Mouse (Mus musculus) MEL (cell line): ENCODE data around the gene Hvcn1. TPM values are rescaled to one million over a fixed set of nuclear protein-coding genes. Genes with fewer than 3 reads are reported as not detected.
A peak's percentile ranks its signal among the peaks of the same experiment; 100 is the strongest.

Experiments
- DNase-seq: peaks from one replicate; pipeline ENCODE4 v3.0.0; 2011; ENCODE audit warnings: low read depth, low spot score
- H3K27ac ChIP-seq: 2 replicates; pipeline ENCODE4 v1.5.1; 2012; ENCODE audit warnings: low read depth, mild to moderate bottlenecking, control low read depth, low read length, moderate library complexity; ENCODE audit not compliant: control insufficient read depth
- H3K27me3 ChIP-seq, 2 experiments: fragments of 150-350 bp in 1 of 2; sonication (generic) in 1 of 2; 2 replicates each; pipeline ENCODE4 v1.6.1; 2012; ENCODE audit warnings: low read length in 2 of 2, mild to moderate bottlenecking in 2 of 2, improper control_type of control experiment in 1 of 2, moderate library complexity in 1 of 2; ENCODE audit not compliant: insufficient read depth in 2 of 2, control insufficient read depth in 1 of 2
- H3K36me3 ChIP-seq, 2 experiments: 2 replicates each; pipeline ENCODE4 v1.6.1; 2012 to 2014; ENCODE audit warnings: low read length in 2 of 2, improper control_type of control experiment in 1 of 2, inconsistent platforms in 1 of 2, mild to moderate bottlenecking in 1 of 2; ENCODE audit not compliant: insufficient read depth in 2 of 2, control insufficient read depth in 1 of 2
- H3K4me1 ChIP-seq, 2 experiments: fragments of 150-350 bp in 1 of 2; sonication (generic) in 1 of 2; 2 replicates each; pipeline ENCODE4 v1.6.1; 2012; ENCODE audit warnings: low read length in 2 of 2, improper control_type of control experiment in 1 of 2, mild to moderate bottlenecking in 1 of 2; ENCODE audit not compliant: insufficient read depth in 2 of 2, control insufficient read depth in 1 of 2
- H3K4me3 ChIP-seq, 2 experiments: fragments of 150-350 bp in 1 of 2; sonication (generic) in 1 of 2; 2 replicates each; pipeline ENCODE4 v1.5.1; 2012; ENCODE audit warnings: low read depth in 2 of 2, low read length in 2 of 2, mild to moderate bottlenecking in 2 of 2, moderate library complexity in 2 of 2, control low read depth in 1 of 2, improper control_type of control experiment in 1 of 2; ENCODE audit not compliant: control insufficient read depth in 1 of 2, insufficient read depth in 1 of 2
- H3K79me2 ChIP-seq: 2 replicates; pipeline ENCODE4 v1.6.1; 2012; ENCODE audit warnings: mild to moderate bottlenecking, low read length, moderate library complexity; ENCODE audit not compliant: control insufficient read depth, poor library complexity, insufficient read depth
- H3K9ac ChIP-seq: 2 replicates; pipeline ENCODE4 v1.6.1; 2012; ENCODE audit warnings: low read depth, mild to moderate bottlenecking, control low read depth, low read length, moderate library complexity; ENCODE audit not compliant: control insufficient read depth, poor library complexity, severe bottlenecking
- H3K9me3 ChIP-seq: fragments of 150-350 bp; sonication (generic); replicated peaks from 2 replicates; pipeline ENCODE4 v1.6.1; 2012; ENCODE audit warnings: mild to moderate bottlenecking, low read length, improper control_type of control experiment, moderate library complexity; ENCODE audit not compliant: insufficient read depth
- BHLHE40 ChIP-seq: IDR thresholded peaks from 2 replicates; pipeline ENCODE4 v1.6.1; 2012; ENCODE audit warnings: low read depth, mild to moderate bottlenecking, inconsistent platforms, low read length, improper control_type of control experiment, borderline replicate concordance
- CHD1 ChIP-seq: IDR thresholded peaks from 2 replicates; pipeline ENCODE4 v1.6.1; 2012; ENCODE audit warnings: low read depth, mild to moderate bottlenecking, inconsistent platforms, low read length, improper control_type of control experiment
- E2F4 ChIP-seq: IDR thresholded peaks from 2 replicates; pipeline ENCODE4 v1.6.1; 2011; ENCODE audit warnings: low read depth, low read length, improper control_type of control experiment, borderline replicate concordance
- EP300 ChIP-seq, 2 experiments: IDR thresholded peaks; 2 replicates each; pipeline ENCODE4 v1.6.1; 2011; ENCODE audit warnings: improper control_type of control experiment in 2 of 2, low read length in 2 of 2, low read depth in 1 of 2, mild to moderate bottlenecking in 1 of 2
- GABPA ChIP-seq: IDR thresholded peaks from 2 replicates; pipeline ENCODE4 v1.6.1; 2012; ENCODE audit warnings: low read depth, mild to moderate bottlenecking, inconsistent platforms, low read length, improper control_type of control experiment, moderate library complexity
- GATA1 ChIP-seq: IDR thresholded peaks from 2 replicates; pipeline ENCODE4 v1.6.1; 2011; ENCODE audit warnings: low read depth, low read length, improper control_type of control experiment
- KAT2A ChIP-seq: conservative IDR thresholded peaks from 2 replicates; pipeline ENCODE4 v1.6.1; 2012; ENCODE audit warnings: low read depth, low read length, improper control_type of control experiment, inconsistent platforms
- MAFK ChIP-seq: IDR thresholded peaks from 2 replicates; pipeline ENCODE4 v1.6.1; 2011; ENCODE audit warnings: low read depth, mild to moderate bottlenecking, low read length, improper control_type of control experiment, borderline replicate concordance
- MAX ChIP-seq: IDR thresholded peaks from 2 replicates; pipeline ENCODE4 v1.6.1; 2011; ENCODE audit warnings: low read length, improper control_type of control experiment
- MAZ ChIP-seq: IDR thresholded peaks from 2 replicates; pipeline ENCODE4 v1.6.1; 2012; ENCODE audit warnings: low read depth, mild to moderate bottlenecking, inconsistent platforms, low read length, improper control_type of control experiment
- MEF2A ChIP-seq: IDR thresholded peaks from 2 replicates; pipeline ENCODE4 v1.6.1; 2014; ENCODE audit warnings: low read depth, mild to moderate bottlenecking, inconsistent platforms, low read length, improper control_type of control experiment; ENCODE audit not compliant: poor library complexity, insufficient replicate concordance, severe bottlenecking; ENCODE audit errors: extremely low read depth
- MYC ChIP-seq: IDR thresholded peaks from 2 replicates; pipeline ENCODE4 v1.6.1; 2011; ENCODE audit warnings: low read depth, mild to moderate bottlenecking, low read length, improper control_type of control experiment, moderate library complexity
- NRF1 ChIP-seq: IDR thresholded peaks from 2 replicates; pipeline ENCODE4 v1.6.1; 2014; ENCODE audit warnings: low read depth, mild to moderate bottlenecking, inconsistent platforms, low read length, improper control_type of control experiment, moderate library complexity; ENCODE audit not compliant: poor library complexity, insufficient read depth, severe bottlenecking
- POLR2A ChIP-seq, 2 experiments: IDR thresholded peaks; 2 replicates each; pipeline ENCODE4 v1.6.1; 2011 to 2012; ENCODE audit warnings: low read length in 2 of 2, mild to moderate bottlenecking in 2 of 2, control low read depth in 1 of 2, improper control_type of control experiment in 1 of 2, low read depth in 1 of 2, moderate library complexity in 1 of 2; ENCODE audit not compliant: control insufficient read depth in 1 of 2, insufficient read depth in 1 of 2, poor library complexity in 1 of 2
- POLR2AphosphoS5 ChIP-seq: IDR thresholded peaks from 2 replicates; pipeline ENCODE4 v1.6.1; 2012; ENCODE audit warnings: low read depth, borderline replicate concordance, mild to moderate bottlenecking, inconsistent platforms, low read length, moderate library complexity, mixed read lengths
- RAD21 ChIP-seq: IDR thresholded peaks from 2 replicates; pipeline ENCODE4 v1.6.1; 2011; ENCODE audit warnings: mild to moderate bottlenecking, low read depth, low read length, improper control_type of control experiment
- SMC3 ChIP-seq: IDR thresholded peaks from 2 replicates; pipeline ENCODE4 v1.6.1; 2011; ENCODE audit warnings: low read depth, low read length, improper control_type of control experiment
- TBP ChIP-seq: IDR thresholded peaks from 2 replicates; pipeline ENCODE4 v1.8.0; 2011; ENCODE audit warnings: low read depth, low read length, improper control_type of control experiment
- TCF12 ChIP-seq: IDR thresholded peaks from 2 replicates; pipeline ENCODE4 v1.6.1; 2014; ENCODE audit warnings: low read depth, mild to moderate bottlenecking, inconsistent platforms, low read length, improper control_type of control experiment, moderate library complexity
- UBTF ChIP-seq: IDR thresholded peaks from 2 replicates; pipeline ENCODE4 v1.6.1; 2012; ENCODE audit warnings: low read depth, mild to moderate bottlenecking, inconsistent platforms, low read length, improper control_type of control experiment, moderate library complexity, borderline replicate concordance; ENCODE audit not compliant: insufficient read depth
- USF1 ChIP-seq: IDR thresholded peaks from 2 replicates; pipeline ENCODE4 v1.6.1; 2014; ENCODE audit warnings: low read depth, mild to moderate bottlenecking, inconsistent platforms, low read length, improper control_type of control experiment, moderate library complexity
- USF2 ChIP-seq, 2 experiments: IDR thresholded peaks; 2 replicates each; pipeline ENCODE4 v1.6.1; 2011 to 2012; ENCODE audit warnings: improper control_type of control experiment in 2 of 2, low read length in 2 of 2, borderline replicate concordance in 1 of 2, inconsistent platforms in 1 of 2, low read depth in 1 of 2, mild to moderate bottlenecking in 1 of 2; ENCODE audit not compliant: insufficient read depth in 1 of 2
- ZC3H11A ChIP-seq: IDR thresholded peaks from 2 replicates; pipeline ENCODE4 v1.6.1; 2012; ENCODE audit warnings: low read depth, mild to moderate bottlenecking, inconsistent platforms, low read length, improper control_type of control experiment
- ZKSCAN1 ChIP-seq: IDR thresholded peaks from 2 replicates; pipeline ENCODE4 v1.6.1; 2012; ENCODE audit warnings: low read depth, mild to moderate bottlenecking, inconsistent platforms, low read length, improper control_type of control experiment, moderate library complexity
- ZMIZ1 ChIP-seq: IDR thresholded peaks from 2 replicates; pipeline ENCODE4 v1.6.1; 2012; ENCODE audit warnings: low read depth, mild to moderate bottlenecking, inconsistent platforms, low read length, improper control_type of control experiment, moderate library complexity
- polyA plus RNA-seq, 2 experiments: library from polyadenylated mRNA; stranded (reverse) in 1 of 2; unstranded in 1 of 2; fragments of >175 nt in 1 of 2; fragments of >200 nt in 1 of 2; gene quantifications; 2 replicates each; pipeline versions ENCODE4 v1.2.1 to v1.2.4; 2012; ENCODE audit warnings: low replicate concordance in 2 of 2, low read depth in 1 of 2; ENCODE audit not compliant: insufficient read length in 2 of 2, insufficient read depth in 1 of 2, missing spikeins in 1 of 2
- total RNA-seq: library from RNA; depleted of rRNA; stranded (reverse); fragments of 300-350 nt; gene quantifications from 2 replicates; pipeline ENCODE4 v1.2.3, GENCODE M21; 2012

Hvcn1 gene
- total and polyA plus RNA-seq, 3 experiments, result 8.4 to 13.5 TPM; not detected in 1

- TF ChIP-seq GABPA (no peak), USF1 (no peak), CHD1 (no peak), E2F4 (no peak), MAFK (no peak), UBTF (no peak), USF2 (IDR thresholded peaks at IDR 0.05; ENCODE audit: borderline replicate concordance in 1 of 2, insufficient read depth in 1 of 2, low read depth in 1 of 2, low read length in 2 of 2) (no peak), TBP (no peak), POLR2A (IDR thresholded peaks at IDR 0.05; ENCODE audit: control insufficient read depth in 1 of 2, insufficient read depth in 1 of 2, low read depth in 1 of 2, low read length in 2 of 2, poor library complexity in 1 of 2) (peak; percentile 22 to 54; a peak in 1 of 4 replicates), EP300 (IDR thresholded peaks at IDR 0.05; ENCODE audit: low read depth in 1 of 2, low read length in 2 of 2) (no peak), ZKSCAN1 (no peak), GATA1 (no peak), ZC3H11A (no peak), POLR2AphosphoS5 (no peak), BHLHE40 (no peak), KAT2A (no peak), MAZ (no peak), MAX (0 out of 2 replicates have a peak, but pooled peaks have one; percentile 35), SMC3 (no peak)
- TF ChIP-seq, all 39 proteins: peak for 5
Observed at GRCm38 (mm10) chr5:122158557-122159515, 47.8 kb upstream of the Hvcn1 start (continued).

- DNase-seq, result no peak
- Histone ChIP-seq H3K36me3 (peaks cover 38 to 57% of the 10 kb centered on the region in 2 experiments), H3K9me3 (no peaks in the 10 kb centered on the region), H3K27ac (no peak overlapping the region), H3K27me3 (no peaks in the 10 kb centered on the region), H3K79me2 (peaks cover 89% of the 10 kb centered on the region), H3K4me1 (peaks cover 8 to 43% of the 10 kb centered on the region in 2 experiments)
- no peak for TF ChIP-seq NRF1
- no peak for TF ChIP-seq POLR2A (IDR thresholded peaks at IDR 0.05; ENCODE audit: control insufficient read depth in 1 of 2, insufficient read depth in 1 of 2, low read depth in 1 of 2, low read length in 2 of 2, poor library complexity in 1 of 2)
- no peak for TF ChIP-seq ZMIZ1
- no peak for TF ChIP-seq EP300 (IDR thresholded peaks at IDR 0.05; ENCODE audit: low read depth in 1 of 2, low read length in 2 of 2)
- no peak for TF ChIP-seq SMC3
- no peak for TF ChIP-seq MEF2A
- TF ChIP-seq RAD21, result no peak
- no peak for TF ChIP-seq MAX
- no peak for TF ChIP-seq TCF12
- TF ChIP-seq MYC, result no peak
- TF ChIP-seq, all 39 proteins: peak for 0
- H3K4me3 ChIP-seq, result no peak overlapping the region
- no peak overlapping the region for H3K9ac ChIP-seq
Observed at GRCm38 (mm10) chr5:122163194-122163593, 43.4 kb upstream of the Hvcn1 start.
